Mouse (Mus musculus) megakaryocyte, embryonic 14.5 days (primary cell): Measurements from ENCODE around the gene Erich6. TPM values are rescaled to one million over a fixed set of nuclear protein-coding genes. Genes with fewer than 3 reads are reported as not detected.
"Not testable (repeated sequence)": the region's sequence is repeated elsewhere in the genome, so short reads cannot be mapped to it uniquely, and the experiment has no call there.

Experiments used
- H3K27me3 ChIP-seq: replicated peaks from 2 replicates; pipeline ENCODE3; 2012; ENCODE audit warnings: inconsistent platforms
- H3K36me3 ChIP-seq: replicated peaks from 2 replicates; pipeline ENCODE3; 2012; ENCODE audit warnings: low read length, inconsistent platforms, mixed read lengths
- H3K4me1 ChIP-seq: 2 replicates; pipeline ENCODE4 v1.6.1; 2012; ENCODE audit warnings: inconsistent platforms
- H3K4me3 ChIP-seq: replicated peaks from 2 replicates; pipeline ENCODE3; 2012; ENCODE audit warnings: moderate library complexity, mild to moderate bottlenecking, inconsistent platforms
- H3K9me3 ChIP-seq: 2 replicates; pipeline ENCODE4 v1.6.1; 2012; ENCODE audit warnings: inconsistent platforms
- FLI1 ChIP-seq: IDR thresholded peaks from 2 replicates; pipeline ENCODE4 v1.6.1; 2012; ENCODE audit warnings: low read length, inconsistent platforms, mixed read lengths
- GATA1 ChIP-seq: IDR thresholded peaks from 3 replicates; pipeline ENCODE4 v1.6.1; 2012; ENCODE audit warnings: mixed read lengths, low read length, inconsistent platforms, borderline replicate concordance
- polyA plus RNA-seq: library from polyadenylated mRNA; stranded (reverse); fragments of >175 nt; gene quantifications from 2 replicates; pipeline ENCODE4 v1.2.3, GENCODE M21; 2012; ENCODE audit warnings: low replicate concordance; ENCODE audit not compliant: insufficient read depth

The Erich6 gene
- polyA plus RNA-seq, 1 experiment: not detected

DNA sequence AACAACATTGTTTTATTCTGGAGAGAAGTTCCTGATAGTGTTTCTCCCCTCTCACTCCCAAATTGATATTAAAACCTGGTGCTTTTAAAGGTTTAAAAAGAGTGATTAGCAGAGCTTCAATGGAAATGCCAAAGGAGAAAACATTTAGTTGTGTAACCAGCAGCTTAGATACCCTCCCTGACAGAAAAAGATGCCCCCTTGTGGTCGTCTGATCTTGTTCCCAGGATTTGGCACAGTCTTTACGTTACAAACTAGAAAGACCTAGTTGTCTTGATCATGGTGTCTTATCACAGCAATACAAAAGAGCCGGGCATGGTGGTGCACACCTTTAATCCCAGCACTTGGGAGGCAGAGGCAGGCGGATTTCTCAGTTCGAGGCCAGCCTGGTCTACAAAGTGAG lies 16.9 kb upstream of the Erich6 start:
- no peak overlapping the region for H3K4me3 ChIP-seq
- no peak for TF ChIP-seq FLI1
- no peak for TF ChIP-seq GATA1
- H3K9me3 ChIP-seq: no peaks in the 10 kb centered on the region
- peaks cover 10% of the 10 kb centered on the region for H3K4me1 ChIP-seq
- H3K27me3 ChIP-seq: no peaks in the 10 kb centered on the region
- H3K36me3 ChIP-seq: no peaks in the 10 kb centered on the region

DNA sequence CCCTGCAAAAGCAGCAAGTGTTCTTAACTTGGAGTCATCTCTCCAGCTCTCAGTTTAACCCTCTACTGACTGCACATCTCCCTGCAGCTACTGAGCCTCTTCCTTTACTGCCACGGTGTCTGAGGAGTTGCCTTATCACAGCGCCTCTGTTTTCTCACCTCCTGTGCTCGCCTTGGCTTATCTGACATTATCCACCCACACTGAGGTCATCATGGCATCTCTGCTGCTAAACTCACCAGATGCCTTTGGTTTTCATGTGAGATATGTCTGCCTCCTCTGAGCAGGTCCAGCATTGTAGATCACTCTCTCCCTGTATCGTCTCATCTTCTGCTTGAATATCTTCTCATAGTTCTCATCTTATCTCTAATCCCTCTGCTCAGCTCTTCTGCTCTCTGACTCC lies 13.3 kb upstream of the Erich6 start:
- peaks cover 1% of the 10 kb centered on the region; the same call in 1 of the 2 replicates for H3K4me1 ChIP-seq
- peaks cover 5% of the 10 kb centered on the region for H3K27me3 ChIP-seq
- H3K36me3 ChIP-seq: no peaks in the 10 kb centered on the region
- H3K4me3 ChIP-seq: no peak overlapping the region
- no peak for TF ChIP-seq FLI1
- no peak for TF ChIP-seq GATA1
- no peaks in the 10 kb centered on the region for H3K9me3 ChIP-seq

DNA sequence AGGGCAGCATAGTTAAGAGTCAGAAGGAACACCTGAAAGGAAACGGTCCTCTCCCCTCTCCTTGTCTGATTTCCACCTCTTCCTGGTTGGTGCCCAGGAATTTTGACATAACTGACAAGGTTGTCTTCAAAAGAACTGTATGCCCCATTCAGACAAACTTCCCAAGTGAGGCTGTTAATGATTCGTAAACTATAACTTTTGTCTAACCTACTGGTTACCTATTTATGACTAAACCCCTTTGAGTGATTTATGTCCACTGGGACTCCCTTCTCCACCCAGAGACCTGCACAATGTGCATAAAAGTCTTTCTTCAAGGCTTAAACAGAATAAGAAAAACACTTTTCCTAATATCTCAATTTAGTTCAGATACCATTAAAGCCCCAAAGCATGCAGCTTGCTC lies 10.2 kb upstream of the Erich6 start:
- Histone ChIP-seq H3K9me3 (no peaks in the 10 kb centered on the region), H3K36me3 (no peaks in the 10 kb centered on the region), H3K4me1 (no peaks in the 10 kb centered on the region), H3K27me3 (peaks cover 11% of the 10 kb centered on the region), H3K4me3 (no peak overlapping the region)
- TF ChIP-seq GATA1 (no peak), FLI1 (no peak)

DNA sequence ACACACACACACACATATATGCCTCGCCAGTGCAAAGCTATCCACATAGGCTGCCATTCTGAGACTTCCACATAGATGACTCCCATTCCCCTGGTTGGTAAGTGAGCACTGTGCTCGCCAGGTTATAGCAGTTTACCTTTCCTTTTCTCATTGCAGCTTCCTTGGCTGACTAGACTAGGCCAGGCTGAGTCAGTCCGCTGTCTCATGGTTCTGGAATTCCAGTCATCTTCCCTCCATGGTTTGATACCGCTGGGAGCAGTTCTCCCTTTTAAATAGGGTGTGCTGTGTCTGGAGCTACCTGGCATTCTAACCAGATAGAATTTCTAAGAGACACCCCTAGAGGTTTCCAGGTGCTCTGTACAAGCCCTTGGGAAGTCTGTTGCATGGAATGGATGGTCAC lies 9.2 kb upstream of the Erich6 start:
- Histone ChIP-seq H3K4me1 (no peaks in the 10 kb centered on the region), H3K4me3 (no peak overlapping the region), H3K27me3 (peaks cover 11% of the 10 kb centered on the region), H3K36me3 (no peaks in the 10 kb centered on the region), H3K9me3 (no peaks in the 10 kb centered on the region)
- TF ChIP-seq FLI1 (no peak), GATA1 (no peak)

DNA sequence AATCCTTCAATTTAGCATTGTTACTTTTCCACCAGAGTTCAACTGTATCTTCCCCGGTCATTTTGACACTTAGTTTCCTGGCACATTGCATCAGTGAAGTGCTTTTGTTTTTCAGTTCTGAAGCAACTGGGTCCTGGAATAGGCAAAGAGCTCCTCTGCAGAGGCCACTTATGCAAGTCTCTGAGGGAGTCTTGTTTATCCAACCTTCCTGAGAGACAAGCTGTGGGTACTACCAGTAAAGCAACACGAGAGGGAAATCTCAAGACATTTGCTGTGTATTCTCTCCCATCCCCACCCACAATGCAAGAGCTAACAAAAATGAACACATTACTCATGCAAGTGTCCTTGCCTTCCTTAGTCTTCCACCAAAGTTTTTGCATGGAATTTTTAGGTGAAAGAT lies 5.3 kb downstream of the Erich6 start:
- Histone ChIP-seq H3K4me1 (peaks cover 7% of the 10 kb centered on the region), H3K27me3 (peaks cover 4% of the 10 kb centered on the region), H3K9me3 (no peaks in the 10 kb centered on the region), H3K36me3 (no peaks in the 10 kb centered on the region), H3K4me3 (no peak overlapping the region)
- TF ChIP-seq GATA1: no peak
- no peak for TF ChIP-seq FLI1

DNA sequence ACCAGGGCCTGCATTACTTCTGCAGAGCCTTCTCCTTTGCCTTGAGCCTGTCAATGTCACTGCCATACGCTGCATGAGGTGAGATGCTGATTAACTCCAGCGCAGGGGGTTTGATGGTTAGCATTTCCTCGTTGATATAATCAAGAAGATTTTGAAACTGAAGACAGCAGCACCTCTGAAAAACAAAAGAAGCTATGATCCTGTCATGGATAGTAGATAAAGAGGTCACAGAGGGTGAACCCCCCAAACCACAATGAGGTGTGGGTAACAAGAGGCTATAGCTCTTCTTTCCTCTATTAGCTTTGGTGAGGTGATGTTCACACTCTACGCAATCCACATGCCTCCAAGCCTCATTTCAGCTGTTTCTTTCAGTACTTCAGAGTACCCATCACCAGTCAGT lies 12.0 kb downstream of the Erich6 start:
- H3K36me3 ChIP-seq: no peaks in the 10 kb centered on the region
- no peaks in the 10 kb centered on the region for H3K4me1 ChIP-seq
- H3K27me3 ChIP-seq: peaks cover 4% of the 10 kb centered on the region
- no peak overlapping the region for H3K4me3 ChIP-seq
- TF ChIP-seq FLI1: no peak
- TF ChIP-seq GATA1: no peak
- no peaks in the 10 kb centered on the region for H3K9me3 ChIP-seq

DNA sequence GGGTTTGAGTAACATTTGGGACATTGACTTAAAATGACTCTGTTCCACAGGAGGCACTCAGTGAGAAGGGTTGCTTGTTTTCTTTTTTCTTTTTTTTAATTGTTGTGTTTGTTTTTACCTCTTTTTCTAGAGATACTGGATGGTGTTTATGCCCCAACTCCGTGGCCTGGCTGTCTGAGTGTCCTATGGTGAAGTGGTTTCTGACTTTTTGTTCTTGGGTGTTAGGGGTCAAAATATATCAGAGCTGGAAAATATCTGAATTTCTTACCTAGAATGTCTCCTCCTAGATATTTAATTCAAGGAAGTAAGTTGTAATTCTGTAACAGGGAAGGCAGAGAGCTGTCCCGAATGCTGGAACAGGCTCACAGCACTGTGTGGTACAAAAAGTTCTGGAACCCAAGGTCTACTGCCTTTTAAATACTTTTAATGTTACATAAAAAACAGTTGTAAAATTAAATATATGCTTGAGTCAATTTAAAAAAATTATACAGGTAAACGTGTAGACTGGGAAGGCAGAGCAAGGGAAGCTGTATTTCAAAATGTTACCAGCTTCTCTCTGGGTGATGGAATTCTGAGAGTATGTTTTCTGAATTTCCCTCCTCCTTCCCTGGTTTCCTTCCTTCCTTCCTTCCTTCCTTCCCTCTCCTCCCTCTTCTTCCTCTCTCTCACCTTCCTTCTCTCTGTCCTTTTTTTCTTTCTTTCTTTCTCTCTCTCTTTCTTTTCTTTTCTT lies 14.2 kb downstream of the Erich6 start:
- no peaks in the 10 kb centered on the region for H3K9me3 ChIP-seq
- H3K27me3 ChIP-seq: no peaks in the 10 kb centered on the region
- H3K4me3 ChIP-seq: no peak overlapping the region
- no peaks in the 10 kb centered on the region for H3K4me1 ChIP-seq
- no peak for TF ChIP-seq GATA1
- TF ChIP-seq FLI1: no peak
- no peaks in the 10 kb centered on the region for H3K36me3 ChIP-seq

DNA sequence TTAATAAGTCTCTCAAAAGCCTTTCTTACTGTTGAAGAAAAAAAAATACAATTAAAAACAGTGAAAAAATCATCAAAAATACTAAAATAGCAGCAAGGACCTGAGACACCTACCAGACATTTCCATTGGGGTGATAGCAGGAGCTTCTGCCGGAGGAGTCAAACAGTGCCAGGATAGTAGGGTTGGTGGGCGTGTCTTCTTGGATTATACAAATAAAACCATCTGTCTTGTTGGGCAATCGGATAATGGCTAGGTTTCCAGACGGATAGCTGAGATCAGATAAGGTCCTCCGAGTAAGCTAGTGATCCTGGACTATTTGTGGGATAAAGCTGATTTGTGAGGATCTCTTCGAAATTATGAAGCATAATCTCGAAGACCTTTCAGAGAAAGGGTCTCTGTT lies 15.9 kb downstream of the Erich6 start:
- H3K4me3 ChIP-seq: no peak overlapping the region
- no peak for TF ChIP-seq FLI1
- TF ChIP-seq GATA1: no peak

DNA sequence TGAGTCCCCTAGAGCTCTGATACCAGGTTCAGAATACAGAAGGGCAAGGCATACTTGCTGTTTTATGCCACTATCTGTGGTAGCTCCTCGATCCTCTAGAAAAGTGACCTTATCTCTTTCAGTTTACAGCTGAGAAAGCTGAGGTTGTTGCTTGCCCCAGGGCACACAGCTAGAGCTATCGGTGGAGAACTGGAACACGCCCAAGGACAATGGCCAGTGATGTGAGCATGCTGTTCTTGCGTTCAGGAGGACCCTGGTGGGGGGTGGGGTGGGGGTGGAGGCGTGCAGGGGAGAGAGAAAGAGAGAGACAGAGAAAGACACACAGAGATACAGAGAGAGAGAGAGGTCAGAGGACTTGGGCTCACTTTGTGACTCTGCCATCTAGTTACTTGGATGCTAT lies 27.0 kb downstream of the Erich6 start:
- no peaks in the 10 kb centered on the region for H3K36me3 ChIP-seq

More for the DNA sequence above, 15.9 kb downstream of the Erich6 start:
- Histone ChIP-seq H3K27me3 (peaks cover 2% of the 10 kb centered on the region), H3K36me3 (no peaks in the 10 kb centered on the region), H3K4me1 (no peaks in the 10 kb centered on the region), H3K9me3 (no peaks in the 10 kb centered on the region)

DNA sequence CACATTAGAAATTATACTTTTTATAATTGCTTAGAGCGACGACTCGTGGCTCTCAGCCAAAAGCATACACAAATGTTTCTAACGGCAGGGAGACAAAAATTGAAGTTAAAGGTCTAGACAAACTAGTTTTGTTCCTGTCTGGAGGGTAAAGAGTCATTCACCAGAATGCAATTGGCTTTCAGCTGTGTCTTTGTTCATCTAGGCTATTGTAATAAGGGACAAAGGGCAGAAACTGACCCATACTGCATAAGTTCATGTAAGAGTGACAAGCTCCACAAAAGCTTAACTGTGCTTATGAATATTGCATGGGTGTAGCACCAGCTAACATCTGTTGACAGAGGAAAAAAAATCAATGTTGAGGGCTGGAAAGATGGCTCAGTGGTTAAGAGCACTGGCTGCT lies 28.5 kb downstream of the Erich6 start:
- no peaks in the 10 kb centered on the region for H3K36me3 ChIP-seq
- TF ChIP-seq GATA1 (no peak), FLI1 (no peak)
- H3K9me3 ChIP-seq: peaks cover 30% of the 10 kb centered on the region
- H3K4me1 ChIP-seq: no peaks in the 10 kb centered on the region
- H3K27me3 ChIP-seq: no peaks in the 10 kb centered on the region
- no peak overlapping the region for H3K4me3 ChIP-seq

More for the DNA sequence above, 27.0 kb downstream of the Erich6 start:
- Histone ChIP-seq H3K4me3 (no peak overlapping the region), H3K27me3 (no peaks in the 10 kb centered on the region), H3K4me1 (no peaks in the 10 kb centered on the region), H3K9me3 (peaks cover 30% of the 10 kb centered on the region)
- TF ChIP-seq FLI1 (no peak), GATA1 (no peak)

DNA sequence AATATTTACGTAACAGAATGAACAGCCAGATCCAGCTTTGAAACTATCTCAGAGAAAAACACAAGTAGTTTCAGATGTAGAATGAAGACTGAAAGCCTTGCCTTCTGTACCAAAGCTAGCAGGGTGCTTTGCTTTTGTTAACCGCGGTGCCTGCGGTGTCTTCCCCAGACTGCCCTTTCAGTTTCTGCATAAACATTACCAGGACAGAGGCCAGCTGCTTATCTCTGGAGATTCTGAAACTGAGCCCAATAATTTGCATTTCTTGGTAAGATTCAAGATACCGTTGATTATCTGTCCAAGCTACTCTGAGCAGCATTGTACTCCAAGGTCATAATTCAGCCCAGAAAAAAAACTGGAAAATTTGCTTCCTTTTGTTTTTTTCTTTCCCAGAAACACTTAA lies 43.4 kb downstream of the Erich6 start:
- Histone ChIP-seq H3K4me1 (no peaks in the 10 kb centered on the region), H3K36me3 (peaks cover 70% of the 10 kb centered on the region), H3K27me3 (no peaks in the 10 kb centered on the region), H3K9me3 (no peaks in the 10 kb centered on the region), H3K4me3 (no peak overlapping the region)
- TF ChIP-seq GATA1 (no peak), FLI1 (no peak)

DNA sequence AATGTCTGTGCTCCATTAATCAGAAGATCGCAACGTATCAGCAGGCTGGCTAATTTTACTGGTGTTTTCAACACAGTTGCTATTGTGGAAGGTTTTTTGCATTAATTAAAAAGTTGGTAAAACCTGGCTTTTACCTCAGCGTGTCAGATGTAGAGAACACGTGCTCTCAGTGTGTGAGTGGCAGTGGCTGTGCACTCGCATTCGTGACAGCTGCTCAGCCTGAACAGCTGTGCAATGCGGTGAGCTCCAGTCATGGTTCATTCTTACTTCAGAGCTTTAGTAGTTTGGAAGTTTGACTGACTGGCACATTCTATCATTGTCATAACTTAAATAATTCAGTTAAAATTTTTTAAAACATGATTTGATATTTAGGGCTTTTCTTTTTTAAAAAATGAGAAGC lies 44.3 kb downstream of the Erich6 start:
- H3K4me3 ChIP-seq, H3K27me3 ChIP-seq, H3K9me3 ChIP-seq, H3K4me1 ChIP-seq: not testable (repeated sequence)
- peaks cover 70% of the 10 kb centered on the region for H3K36me3 ChIP-seq

DNA sequence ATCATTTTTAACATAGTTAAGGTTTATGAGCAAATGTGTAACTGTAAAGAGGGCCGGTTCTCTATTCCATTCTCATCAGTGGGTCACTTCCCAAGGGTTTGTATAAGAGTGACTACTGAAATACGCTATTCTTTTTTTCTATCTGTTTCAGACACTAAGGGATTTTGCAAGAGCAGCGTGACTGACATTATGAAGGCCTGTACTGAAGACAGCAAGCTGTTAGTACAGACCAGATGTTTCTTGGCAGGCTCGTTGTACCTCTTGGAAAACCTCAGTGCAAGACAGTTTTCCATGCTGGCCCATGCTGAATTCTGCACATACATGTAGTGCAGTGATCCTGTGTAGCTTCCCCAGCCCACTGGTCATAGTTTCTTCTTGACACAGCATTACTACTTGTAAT lies 46.5 kb downstream of the Erich6 start:
- H3K9me3 ChIP-seq, H3K4me1 ChIP-seq, H3K4me3 ChIP-seq, H3K27me3 ChIP-seq: not testable (repeated sequence)
- H3K36me3 ChIP-seq: peaks cover 83% of the 10 kb centered on the region
